Mouse (Mus musculus): ENCODE data around the gene Dhrs3. TPM values are rescaled to one million over a fixed set of nuclear protein-coding genes. Genes with fewer than 3 reads are reported as not detected.

Dhrs3 gene
- polyA plus RNA-seq, 1 experiment from 2014 or later: 36.6 TPM

DNA sequence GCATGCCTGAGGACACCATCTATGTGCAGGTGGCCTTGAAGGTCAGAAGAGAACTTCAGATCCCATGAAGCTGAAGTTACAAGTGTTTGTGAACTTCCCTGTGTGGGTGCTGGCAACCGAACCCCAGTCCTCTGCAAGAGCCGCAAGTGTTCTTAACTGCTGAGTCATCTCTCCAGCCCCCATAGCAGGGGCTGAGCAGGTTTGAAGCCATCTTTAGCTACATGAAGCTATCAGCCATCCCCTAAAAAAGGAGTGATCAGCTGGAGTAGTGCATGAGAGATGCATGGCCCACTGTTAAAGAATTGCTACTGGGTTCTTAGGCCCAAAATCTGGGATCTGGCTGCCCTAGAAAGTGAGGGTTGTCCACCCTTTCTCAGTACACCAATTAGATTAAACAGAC, 6.1 kb downstream of the Dhrs3 start:
- peaks cover 10% of the 10 kb centered on the region; the same call in 1 of the 2 replicates for H3K27me3 ChIP-seq (ENCODE audit: control insufficient read depth, insufficient read depth, low read length)

DNA sequence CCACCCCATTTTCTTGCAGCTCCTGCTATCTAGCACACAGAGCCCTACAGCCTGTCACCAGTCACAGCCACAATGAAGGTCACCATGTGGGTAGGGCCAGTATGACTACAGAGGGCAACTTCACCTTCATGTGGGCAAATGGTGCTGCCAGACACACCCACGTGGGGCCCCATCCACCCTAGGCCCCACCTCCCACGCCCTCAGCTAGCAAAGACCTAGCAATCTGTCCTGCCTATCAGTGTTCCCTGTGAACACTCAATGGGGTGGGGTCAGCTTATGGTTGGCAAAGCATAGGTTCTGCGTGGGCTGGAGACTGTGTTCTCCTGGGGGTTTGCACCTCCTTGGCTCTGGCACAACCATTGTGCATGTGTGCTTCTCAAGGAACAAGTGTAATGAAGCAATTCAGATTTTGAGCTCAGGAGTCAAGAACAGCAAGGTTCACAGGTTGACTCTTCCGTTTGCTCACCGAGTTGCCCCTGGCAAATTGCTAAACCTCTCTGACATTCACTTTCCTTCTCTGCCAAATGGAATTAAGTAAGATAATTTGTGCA, 9.0 kb downstream of the Dhrs3 start:
- no peak overlapping the region for H3K9ac ChIP-seq (ENCODE audit: low read length)
- no peak for ATAC-seq (ENCODE audit: insufficient number of reproducible peaks, insufficient read depth, low FRiP score, low read depth)
- no peaks in the 10 kb centered on the region for H3K9me3 ChIP-seq (ENCODE audit: control insufficient read depth, low read length)
- H3K4me2 ChIP-seq (ENCODE audit: low read length): no peak overlapping the region
- 0 out of 2 replicates have a peak, but pooled peaks cover 4% of the 10 kb centered on the region for H3K36me3 ChIP-seq (ENCODE audit: control insufficient read depth, insufficient read depth, low read length)
- no peak overlapping the region for H3K27ac ChIP-seq (replicated peaks in 1 of 2; ENCODE audit: control insufficient read depth in 1 of 2, insufficient read depth in 1 of 2, low read depth in 2 of 2, low read length in 2 of 2)
- H3K4me1 ChIP-seq (ENCODE audit: control insufficient read depth in 2 of 2, insufficient read depth in 2 of 2, low read length in 2 of 2): peaks cover 35 to 59% of the 10 kb centered on the region in 2 experiments
- no peak overlapping the region for H3K4me3 ChIP-seq (ENCODE audit: control insufficient read depth in 1 of 2, insufficient read depth in 1 of 2, low read depth in 1 of 2, low read length in 2 of 2)
- WGBS: 62% methylated on average over 5 of the region's 5 CpGs
- H3K27me3 ChIP-seq (ENCODE audit: control insufficient read depth, insufficient read depth, low read length): peaks cover 16% of the 10 kb centered on the region

More for the DNA sequence above, 6.1 kb downstream of the Dhrs3 start:
- Histone ChIP-seq H3K4me2 (ENCODE audit: low read length) (no peak overlapping the region), H3K4me1 (ENCODE audit: control insufficient read depth in 2 of 2, insufficient read depth in 2 of 2, low read length in 2 of 2) (peaks cover 24 to 49% of the 10 kb centered on the region in 2 experiments), H3K9me3 (ENCODE audit: control insufficient read depth, low read length) (no peaks in the 10 kb centered on the region), H3K27ac (replicated peaks in 1 of 2; ENCODE audit: control insufficient read depth in 1 of 2, insufficient read depth in 1 of 2, low read depth in 2 of 2, low read length in 2 of 2) (peak overlapping the region; percentile 24 to 31; a peak in 2 of 4 replicates), H3K4me3 (ENCODE audit: control insufficient read depth in 1 of 2, insufficient read depth in 1 of 2, low read depth in 1 of 2, low read length in 2 of 2) (no peak overlapping the region), H3K36me3 (ENCODE audit: control insufficient read depth, insufficient read depth, low read length) (0 out of 2 replicates have a peak, but pooled peaks cover 4% of the 10 kb centered on the region), H3K9ac (ENCODE audit: low read length) (no peak overlapping the region)
- ATAC-seq (ENCODE audit: insufficient number of reproducible peaks, insufficient read depth, low FRiP score, low read depth): no peak
- WGBS: 89% methylated on average over 2 of the region's 2 CpGs

DNA sequence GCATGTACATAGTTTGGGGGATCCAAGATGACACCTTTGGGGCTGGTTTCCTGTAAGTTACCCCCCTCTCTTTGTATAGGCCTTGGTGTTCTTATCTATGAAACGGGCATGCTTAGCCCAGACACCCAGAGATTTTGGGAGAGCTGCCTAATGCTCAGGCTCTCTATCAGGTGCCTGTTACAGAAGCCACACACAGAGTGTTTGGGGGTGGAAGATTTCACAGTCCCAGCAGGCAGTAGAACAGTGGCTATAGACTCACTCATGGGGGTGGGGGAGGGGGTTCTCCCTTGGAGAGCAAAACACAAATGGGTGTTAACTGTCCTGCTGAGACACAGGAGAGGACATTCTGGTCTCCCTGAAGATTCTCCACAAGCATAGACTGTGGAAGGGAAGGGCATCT, 10.5 kb downstream of the Dhrs3 start:
- peaks cover 32 to 55% of the 10 kb centered on the region in 2 experiments for H3K4me1 ChIP-seq (ENCODE audit: control insufficient read depth in 2 of 2, insufficient read depth in 2 of 2, low read length in 2 of 2)
- H3K9ac ChIP-seq (ENCODE audit: low read length): no peak overlapping the region
- H3K36me3 ChIP-seq (ENCODE audit: control insufficient read depth, insufficient read depth, low read length): 0 out of 2 replicates have a peak, but pooled peaks cover 4% of the 10 kb centered on the region
- no peak overlapping the region for H3K4me2 ChIP-seq (ENCODE audit: low read length)
- no peak overlapping the region for H3K27ac ChIP-seq (replicated peaks in 1 of 2; ENCODE audit: control insufficient read depth in 1 of 2, insufficient read depth in 1 of 2, low read depth in 2 of 2, low read length in 2 of 2)
- H3K9me3 ChIP-seq (ENCODE audit: control insufficient read depth, low read length): no peaks in the 10 kb centered on the region
- no peak for ATAC-seq (ENCODE audit: insufficient number of reproducible peaks, insufficient read depth, low FRiP score, low read depth)
- peaks cover 16% of the 10 kb centered on the region for H3K27me3 ChIP-seq (ENCODE audit: control insufficient read depth, insufficient read depth, low read length)
- 48% methylated on average over 1 of the region's 1 CpGs for WGBS
- no peak overlapping the region for H3K4me3 ChIP-seq (ENCODE audit: control insufficient read depth in 1 of 2, insufficient read depth in 1 of 2, low read depth in 1 of 2, low read length in 2 of 2)

DNA sequence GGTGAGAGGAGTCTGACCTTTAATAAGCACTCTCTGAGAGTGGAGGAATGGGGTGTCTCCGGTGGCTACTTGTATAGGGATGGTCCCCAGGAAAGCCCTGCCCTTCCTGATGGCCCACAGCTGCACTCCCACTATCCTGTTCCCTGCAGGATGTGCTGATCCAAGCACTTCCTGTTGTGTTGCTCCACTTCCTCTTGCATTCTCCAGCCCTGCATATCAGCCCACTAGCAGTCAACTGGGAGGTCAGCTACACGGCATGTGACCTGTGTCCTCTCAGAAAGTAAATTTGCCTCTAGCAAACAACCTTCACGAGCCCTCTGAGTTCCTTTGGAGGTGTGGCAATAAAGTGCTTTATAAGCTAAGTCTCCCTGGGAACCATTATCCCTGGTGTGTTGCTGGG, 11.3 kb downstream of the Dhrs3 start:
- H3K9ac ChIP-seq (ENCODE audit: low read length): no peak overlapping the region
- H3K36me3 ChIP-seq (ENCODE audit: control insufficient read depth, insufficient read depth, low read length): 0 out of 2 replicates have a peak, but pooled peaks cover 3% of the 10 kb centered on the region
- ATAC-seq (ENCODE audit: insufficient number of reproducible peaks, insufficient read depth, low FRiP score, low read depth): peak; percentile 45; the same call in 1 of the 2 replicates
- no peaks in the 10 kb centered on the region for H3K9me3 ChIP-seq (ENCODE audit: control insufficient read depth, low read length)
- no peak overlapping the region for H3K4me3 ChIP-seq (ENCODE audit: control insufficient read depth in 1 of 2, insufficient read depth in 1 of 2, low read depth in 1 of 2, low read length in 2 of 2)
- 49% methylated on average over 3 of the region's 3 CpGs for WGBS
- H3K27me3 ChIP-seq (ENCODE audit: control insufficient read depth, insufficient read depth, low read length): peaks cover 20% of the 10 kb centered on the region
- no peak overlapping the region for H3K4me2 ChIP-seq (ENCODE audit: low read length)
- peak overlapping the region; percentile 31 to 45; a peak in 2 of 4 replicates for H3K27ac ChIP-seq (replicated peaks in 1 of 2; ENCODE audit: control insufficient read depth in 1 of 2, insufficient read depth in 1 of 2, low read depth in 2 of 2, low read length in 2 of 2)
- peaks cover 29 to 48% of the 10 kb centered on the region in 2 experiments for H3K4me1 ChIP-seq (ENCODE audit: control insufficient read depth in 2 of 2, insufficient read depth in 2 of 2, low read length in 2 of 2)

DNA sequence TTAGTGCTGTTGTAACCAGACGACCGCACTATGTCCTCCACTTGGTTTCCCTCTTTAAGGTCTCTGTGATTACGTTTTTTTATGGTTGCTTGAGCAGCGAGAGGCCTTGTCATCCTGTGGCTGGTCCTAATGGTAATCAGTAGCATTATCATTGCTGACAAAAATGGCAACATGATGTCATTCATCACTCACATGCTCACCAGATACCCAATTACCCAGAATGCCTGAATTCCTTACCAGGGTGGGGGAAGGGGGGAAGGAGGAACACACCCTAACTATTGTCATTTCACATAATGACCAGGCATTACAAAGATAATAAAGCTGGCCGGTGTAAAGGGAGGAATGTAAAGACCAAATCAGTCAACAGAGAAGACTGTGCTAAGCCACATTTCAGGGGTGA, 12.5 kb downstream of the Dhrs3 start:
- WGBS: 5% methylated on average over 5 of the region's 5 CpGs
- no peaks in the 10 kb centered on the region for H3K9me3 ChIP-seq (ENCODE audit: control insufficient read depth, low read length)
- H3K4me1 ChIP-seq (ENCODE audit: control insufficient read depth in 2 of 2, insufficient read depth in 2 of 2, low read length in 2 of 2): peaks cover 29 to 53% of the 10 kb centered on the region in 2 experiments
- H3K36me3 ChIP-seq (ENCODE audit: control insufficient read depth, insufficient read depth, low read length): no peaks in the 10 kb centered on the region
- H3K9ac ChIP-seq (ENCODE audit: low read length): no peak overlapping the region
- no peak overlapping the region for H3K4me2 ChIP-seq (ENCODE audit: low read length)
- peaks cover 26% of the 10 kb centered on the region for H3K27me3 ChIP-seq (ENCODE audit: control insufficient read depth, insufficient read depth, low read length)
- no peak for ATAC-seq (ENCODE audit: insufficient number of reproducible peaks, insufficient read depth, low FRiP score, low read depth)
- no peak overlapping the region for H3K27ac ChIP-seq (replicated peaks in 1 of 2; ENCODE audit: control insufficient read depth in 1 of 2, insufficient read depth in 1 of 2, low read depth in 2 of 2, low read length in 2 of 2)
- H3K4me3 ChIP-seq (ENCODE audit: control insufficient read depth in 1 of 2, insufficient read depth in 1 of 2, low read depth in 1 of 2, low read length in 2 of 2): no peak overlapping the region

DNA sequence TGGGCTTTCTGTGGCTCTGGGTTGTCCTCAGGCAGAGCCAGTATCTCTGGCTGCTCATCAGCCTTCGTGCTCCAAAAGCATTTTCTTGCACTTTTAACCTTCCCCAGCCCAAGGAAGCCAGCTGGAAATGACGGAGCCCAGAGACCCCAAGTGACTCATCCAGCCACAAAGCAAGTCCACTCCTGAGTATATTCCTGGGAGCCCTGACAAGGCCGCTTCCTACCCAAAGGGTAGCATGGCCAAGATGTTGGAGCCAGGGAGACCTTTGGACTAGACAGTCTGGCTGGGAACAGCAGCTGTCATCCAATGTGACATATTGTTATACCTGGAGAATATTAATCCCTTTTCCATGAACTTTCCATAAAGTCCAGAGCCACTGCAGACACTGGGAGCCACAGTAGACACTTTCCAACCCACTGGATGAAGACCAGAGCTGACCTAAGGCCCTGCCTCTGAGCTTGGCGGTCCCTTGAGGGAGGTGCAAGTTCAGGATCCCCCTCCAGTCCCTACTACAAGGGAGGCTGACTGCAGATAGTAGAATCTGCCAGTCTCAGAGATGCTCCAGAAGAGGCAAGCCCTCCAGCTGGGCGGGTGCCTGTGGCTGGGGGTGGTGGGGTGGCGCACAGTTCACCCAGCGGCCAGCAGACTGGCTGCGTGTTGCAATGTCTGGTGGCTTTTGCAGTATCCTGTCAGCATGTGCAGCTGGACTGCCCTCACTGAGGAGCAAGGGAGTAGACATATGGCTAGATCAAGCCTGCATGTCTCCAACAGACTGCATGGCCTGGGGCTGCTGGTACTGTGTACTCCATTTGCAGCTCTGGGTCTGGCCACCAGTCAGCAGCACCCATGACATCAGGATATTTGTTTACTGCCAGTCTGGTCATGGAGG, 13.6 kb downstream of the Dhrs3 start:
- 57% methylated on average over 8 of the region's 8 CpGs for WGBS
- Histone ChIP-seq H3K9me3 (ENCODE audit: control insufficient read depth, low read length) (no peaks in the 10 kb centered on the region), H3K4me3 (ENCODE audit: control insufficient read depth in 1 of 2, insufficient read depth in 1 of 2, low read depth in 1 of 2, low read length in 2 of 2) (no peak overlapping the region), H3K4me2 (ENCODE audit: low read length) (no peak overlapping the region), H3K9ac (ENCODE audit: low read length) (no peak overlapping the region), H3K27ac (replicated peaks in 1 of 2; ENCODE audit: control insufficient read depth in 1 of 2, insufficient read depth in 1 of 2, low read depth in 2 of 2, low read length in 2 of 2) (peak overlapping the region; percentile 3 to 50; a peak in 3 of 4 replicates), H3K36me3 (ENCODE audit: control insufficient read depth, insufficient read depth, low read length) (no peaks in the 10 kb centered on the region), H3K27me3 (ENCODE audit: control insufficient read depth, insufficient read depth, low read length) (peaks cover 26% of the 10 kb centered on the region), H3K4me1 (ENCODE audit: control insufficient read depth in 2 of 2, insufficient read depth in 2 of 2, low read length in 2 of 2) (peaks cover 29 to 52% of the 10 kb centered on the region in 2 experiments)
- ATAC-seq (ENCODE audit: insufficient number of reproducible peaks, insufficient read depth, low FRiP score, low read depth): peak; percentile 19; the same call in 1 of the 2 replicates

DNA sequence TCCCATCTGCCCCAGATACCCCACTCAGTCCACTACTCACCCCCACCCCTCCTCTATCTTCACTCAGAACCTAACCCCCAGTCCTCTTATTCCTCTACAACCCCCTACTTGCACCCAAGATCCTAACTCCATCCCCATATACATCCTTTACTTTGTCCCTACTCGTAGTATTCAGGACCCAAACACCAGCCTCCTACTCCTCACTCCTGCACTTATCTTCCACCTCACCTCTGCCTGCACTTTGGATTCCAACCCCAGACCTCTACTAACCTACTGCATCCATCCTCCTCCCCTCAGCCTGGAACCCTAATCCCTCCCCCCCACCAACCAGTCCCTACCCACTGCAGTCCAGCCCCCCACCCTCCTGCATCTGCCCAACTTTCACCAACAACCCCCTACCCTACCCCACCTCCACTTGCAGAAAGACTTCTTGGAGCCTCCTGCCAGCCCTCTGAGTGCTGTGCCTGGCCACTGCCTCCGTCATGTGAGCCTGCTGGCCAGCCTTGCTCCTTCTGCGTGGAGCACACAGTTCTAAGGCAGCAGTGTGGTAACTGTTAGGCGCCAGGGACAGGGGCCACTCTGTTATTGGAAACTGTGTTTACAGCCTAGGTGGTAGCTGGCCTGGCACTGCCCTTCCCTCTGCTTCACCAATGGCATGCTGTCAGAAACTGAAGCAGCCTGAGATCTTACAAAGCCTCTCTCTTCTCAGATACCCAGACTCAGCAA, 14.5 kb downstream of the Dhrs3 start:
- H3K27ac ChIP-seq (replicated peaks in 1 of 2; ENCODE audit: control insufficient read depth in 1 of 2, insufficient read depth in 1 of 2, low read depth in 2 of 2, low read length in 2 of 2): no peak overlapping the region
- H3K4me2 ChIP-seq (ENCODE audit: low read length): no peak overlapping the region
- 69% methylated on average over 4 of the region's 4 CpGs for WGBS
- no peaks in the 10 kb centered on the region for H3K36me3 ChIP-seq (ENCODE audit: control insufficient read depth, insufficient read depth, low read length)
- no peaks in the 10 kb centered on the region for H3K9me3 ChIP-seq (ENCODE audit: control insufficient read depth, low read length)
- H3K9ac ChIP-seq (ENCODE audit: low read length): no peak overlapping the region
- no peak for ATAC-seq (ENCODE audit: insufficient number of reproducible peaks, insufficient read depth, low FRiP score, low read depth)
- H3K27me3 ChIP-seq (ENCODE audit: control insufficient read depth, insufficient read depth, low read length): peaks cover 32% of the 10 kb centered on the region
- no peak overlapping the region for H3K4me3 ChIP-seq (ENCODE audit: control insufficient read depth in 1 of 2, insufficient read depth in 1 of 2, low read depth in 1 of 2, low read length in 2 of 2)
- H3K4me1 ChIP-seq (ENCODE audit: control insufficient read depth in 2 of 2, insufficient read depth in 2 of 2, low read length in 2 of 2): peaks cover 25 to 47% of the 10 kb centered on the region in 2 experiments

All from heart, embryonic 14.5 days (tissue).